Mouse (Mus musculus): ENCODE data around the gene Phkg1.
"Not testable (repeated sequence)": the region's sequence is repeated elsewhere in the genome, so short reads cannot be mapped to it uniquely, and the experiment has no call there.

The Phkg1 gene

DNA sequence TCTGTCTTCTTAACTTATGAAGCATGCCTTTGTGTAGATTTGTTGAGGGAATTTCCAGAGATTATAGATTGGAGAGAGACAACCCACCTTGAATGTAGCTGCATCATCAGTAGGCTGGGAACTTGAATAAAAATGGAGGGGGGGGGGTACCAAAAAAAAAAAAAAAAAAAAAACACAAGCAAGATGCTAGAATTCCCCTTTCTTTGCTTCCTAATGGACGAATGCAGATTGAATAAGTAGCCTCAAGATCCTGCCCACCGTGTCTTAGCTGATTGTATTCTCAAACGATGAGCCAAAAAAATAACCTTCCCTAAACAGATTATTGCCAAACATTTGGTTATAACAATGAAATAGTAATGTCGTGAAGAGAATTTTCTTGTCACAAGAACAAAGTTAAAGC lies 9.4 kb upstream of the Phkg1 start:
- DNase-seq (ENCODE audit: low spot score), result peak; percentile 31

GRCm38 (mm10) chr5:129895198-129896088 lies 2.9 kb downstream of the Phkg1 start, which contains the start of gene Zbed5:
Zbed5 (plus strand) TSS chr5:129895723.
- DNase-seq (ENCODE audit: low spot score), result peak; percentile 99

GRCm38 (mm10) chr5:129890390-129890789 lies 8.0 kb downstream of the Phkg1 start:
- DNase-seq (ENCODE audit: low spot score), result not testable (repeated sequence)

- peak; percentile 99 for DNase-seq (ENCODE audit: low spot score)
Observed at GRCm38 (mm10) chr5:129886911-129887636, 11.3 kb downstream of the Phkg1 start, which contains the start of gene Chchd2. Chchd2 (minus strand) TSS chr5:129887470.

DNA sequence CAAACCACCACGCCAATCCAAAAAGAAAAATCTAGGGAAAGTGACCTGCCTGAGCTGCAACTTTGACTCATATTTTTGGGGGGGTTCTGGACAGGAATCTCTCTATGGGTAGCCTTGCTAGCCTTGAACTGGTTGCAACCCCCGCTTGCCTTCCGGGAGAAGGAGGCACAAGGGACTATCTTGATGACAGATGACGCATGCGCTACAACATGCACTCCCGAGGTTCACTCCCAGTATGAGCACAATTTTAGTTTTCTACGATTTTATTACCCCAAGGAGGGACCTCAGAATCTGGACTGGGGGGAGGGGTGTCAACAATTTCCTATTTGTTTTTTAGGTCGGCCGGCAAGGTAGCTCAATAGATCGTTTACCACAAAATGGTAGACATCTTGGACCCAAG lies 12.1 kb downstream of the Phkg1 start:
- DNase-seq (ENCODE audit: low spot score), result peak; percentile 63

DNA sequence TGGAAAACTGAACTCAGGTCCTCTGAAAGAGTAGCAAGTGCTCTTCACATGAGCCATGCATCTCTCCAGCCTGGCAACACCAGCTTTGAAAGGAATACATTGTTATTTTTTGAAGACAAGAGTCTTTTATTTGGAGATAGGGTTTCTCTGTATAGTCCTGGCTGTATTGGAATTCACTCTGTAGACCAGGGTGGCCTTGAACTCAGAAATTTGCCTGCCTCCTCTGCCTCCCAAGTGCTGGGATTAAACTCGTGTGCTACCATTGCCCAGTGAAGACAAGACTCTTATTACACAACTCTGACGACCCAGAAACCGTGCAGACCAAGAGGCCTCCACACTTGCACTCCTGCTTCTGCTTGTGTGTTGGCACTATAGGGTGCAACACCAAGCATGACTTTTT lies 18.5 kb downstream of the Phkg1 start:
- no peak for DNase-seq (ENCODE audit: low spot score)

DNA sequence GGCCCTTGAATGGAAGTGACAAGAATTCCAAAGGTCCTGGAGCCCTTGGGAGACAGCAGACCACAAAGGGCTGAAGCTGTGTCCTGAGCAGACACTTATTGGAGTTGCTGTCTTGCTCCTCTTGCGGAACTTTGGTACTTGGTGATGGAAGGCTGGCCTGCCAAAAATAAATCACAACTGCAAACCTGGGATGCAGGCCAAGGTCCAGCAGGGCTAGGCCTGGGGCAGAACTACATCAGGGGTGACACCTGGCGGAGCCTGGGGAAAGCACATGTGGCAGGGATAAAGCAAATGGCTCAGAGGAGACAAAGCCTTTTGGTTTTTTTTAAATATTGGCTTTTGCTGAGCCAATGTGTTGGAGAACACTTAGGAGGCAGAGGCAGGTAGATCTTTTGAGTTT lies 19.4 kb downstream of the Phkg1 start:
- peak; percentile 82 for DNase-seq (ENCODE audit: low spot score)

DNA sequence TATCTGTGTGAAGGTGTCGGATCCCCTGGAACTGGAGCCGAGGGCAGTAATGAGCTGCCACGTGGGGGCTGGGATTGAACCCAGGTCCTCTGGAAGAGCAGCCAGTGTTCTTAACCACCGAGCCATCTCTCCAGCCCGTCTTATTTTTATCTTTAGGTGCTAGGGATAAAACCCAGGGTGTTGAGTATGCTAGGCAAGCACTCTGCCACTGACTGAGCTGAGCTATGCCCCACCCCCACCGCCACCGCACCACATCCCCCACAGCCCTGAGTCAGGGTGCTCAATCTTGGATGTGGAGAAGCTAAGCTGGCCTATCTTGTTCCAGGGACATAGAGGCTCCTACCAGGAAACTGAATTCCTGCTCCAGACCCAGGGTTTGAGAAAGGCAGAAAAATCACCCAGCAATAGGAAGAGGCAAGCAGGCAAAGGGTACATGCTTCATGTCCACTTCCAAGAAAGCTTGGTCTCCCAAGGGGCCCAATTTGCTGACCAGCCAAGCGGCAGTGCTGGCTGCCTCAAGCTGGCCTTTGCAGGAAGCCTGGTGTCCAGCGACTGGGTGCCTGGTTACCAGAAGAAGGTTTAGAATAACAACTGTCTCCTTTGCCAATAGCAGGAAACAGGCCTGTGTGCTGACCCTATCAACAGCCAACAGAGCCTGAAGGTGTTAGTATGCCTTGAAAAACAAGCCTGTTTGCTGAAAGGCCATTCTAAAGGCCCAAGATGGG lies 20.5 kb downstream of the Phkg1 start:
- DNase-seq (ENCODE audit: low spot score), result peak; percentile 74

GRCm38 (mm10) chr5:129875098-129875497 lies 23.3 kb downstream of the Phkg1 start:
- DNase-seq (ENCODE audit: low spot score), result no peak

DNA sequence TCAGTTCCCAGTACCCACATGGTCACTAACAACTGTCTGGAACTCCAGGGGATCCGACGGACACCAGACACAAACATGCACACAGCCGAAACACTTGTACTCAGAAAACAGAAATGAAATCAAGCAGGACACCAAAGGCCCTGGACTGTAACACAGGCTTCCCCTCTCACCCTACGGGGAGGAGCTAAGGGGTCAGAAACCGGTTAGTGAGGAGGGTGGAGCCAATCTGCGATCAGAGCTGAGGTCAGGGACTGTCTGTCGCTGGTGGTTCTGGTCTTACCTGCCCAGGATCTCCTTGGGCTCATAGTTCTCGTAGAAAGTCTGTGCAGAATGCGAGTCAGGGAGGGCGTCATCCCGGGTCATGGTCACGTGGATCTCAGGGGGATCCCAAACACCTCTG lies 24.4 kb downstream of the Phkg1 start:
- DNase-seq (ENCODE audit: low spot score), result no peak

GRCm38 (mm10) chr5:129871238-129871637 lies 27.1 kb downstream of the Phkg1 start:
- no peak for DNase-seq (ENCODE audit: low spot score)

DNA sequence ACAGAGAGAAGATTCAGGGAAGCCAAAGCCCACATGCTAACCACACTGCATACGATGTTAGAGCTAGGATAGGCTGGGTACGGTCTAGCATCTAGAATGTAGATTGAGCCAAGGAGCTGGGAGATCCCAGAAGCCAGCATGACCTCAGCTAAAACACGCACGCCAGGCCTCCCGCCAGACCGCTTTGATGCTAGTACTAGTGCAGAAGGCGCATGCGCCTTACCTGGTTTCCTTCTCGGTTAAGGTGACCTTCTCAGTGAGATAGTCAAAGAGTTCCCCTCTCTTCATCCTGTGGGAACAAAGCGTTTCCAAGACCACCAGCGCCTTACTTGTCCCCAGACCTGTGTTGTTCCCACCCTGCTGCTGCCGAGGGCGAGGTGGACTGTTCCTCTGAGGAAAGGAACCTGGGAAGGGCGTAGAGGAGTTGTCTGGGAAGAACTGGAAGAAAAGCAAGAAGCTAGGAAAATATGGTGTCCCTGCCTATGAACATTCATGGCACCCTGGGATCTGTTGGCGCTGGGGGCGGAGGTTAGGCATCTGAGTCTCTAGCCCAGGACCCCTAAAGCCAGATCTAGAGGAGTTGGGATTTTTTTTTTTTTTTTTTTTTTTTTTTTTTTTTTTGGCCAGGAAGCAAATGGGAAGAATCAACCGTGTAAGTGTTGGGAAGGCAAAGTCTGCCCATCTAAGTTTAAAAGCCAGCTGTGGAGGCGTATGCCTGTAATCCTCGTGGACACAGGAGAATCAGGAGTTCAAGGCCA lies 28.9 kb downstream of the Phkg1 start:
- no peak for DNase-seq (ENCODE audit: low spot score)

GRCm38 (mm10) chr5:129865841-129866240 lies 32.5 kb downstream of the Phkg1 start:
- no peak for DNase-seq (ENCODE audit: low spot score)

- no peak for DNase-seq (ENCODE audit: low spot score)
Observed at GRCm38 (mm10) chr5:129864467-129864866, 33.9 kb downstream of the Phkg1 start.

GRCm38 (mm10) chr5:129862325-129862724 lies 36.0 kb downstream of the Phkg1 start:
- no peak for DNase-seq (ENCODE audit: low spot score)

- DNase-seq (ENCODE audit: low spot score), result no peak
Observed at GRCm38 (mm10) chr5:129856414-129856813, 41.9 kb downstream of the Phkg1 start.

GRCm38 (mm10) chr5:129855163-129855562 lies 43.2 kb downstream of the Phkg1 start:
- DNase-seq (ENCODE audit: low spot score), result peak; percentile 56

- no peak for DNase-seq (ENCODE audit: low spot score)
Observed at GRCm38 (mm10) chr5:129847558-129847820, 50.9 kb downstream of the Phkg1 start.

DNA sequence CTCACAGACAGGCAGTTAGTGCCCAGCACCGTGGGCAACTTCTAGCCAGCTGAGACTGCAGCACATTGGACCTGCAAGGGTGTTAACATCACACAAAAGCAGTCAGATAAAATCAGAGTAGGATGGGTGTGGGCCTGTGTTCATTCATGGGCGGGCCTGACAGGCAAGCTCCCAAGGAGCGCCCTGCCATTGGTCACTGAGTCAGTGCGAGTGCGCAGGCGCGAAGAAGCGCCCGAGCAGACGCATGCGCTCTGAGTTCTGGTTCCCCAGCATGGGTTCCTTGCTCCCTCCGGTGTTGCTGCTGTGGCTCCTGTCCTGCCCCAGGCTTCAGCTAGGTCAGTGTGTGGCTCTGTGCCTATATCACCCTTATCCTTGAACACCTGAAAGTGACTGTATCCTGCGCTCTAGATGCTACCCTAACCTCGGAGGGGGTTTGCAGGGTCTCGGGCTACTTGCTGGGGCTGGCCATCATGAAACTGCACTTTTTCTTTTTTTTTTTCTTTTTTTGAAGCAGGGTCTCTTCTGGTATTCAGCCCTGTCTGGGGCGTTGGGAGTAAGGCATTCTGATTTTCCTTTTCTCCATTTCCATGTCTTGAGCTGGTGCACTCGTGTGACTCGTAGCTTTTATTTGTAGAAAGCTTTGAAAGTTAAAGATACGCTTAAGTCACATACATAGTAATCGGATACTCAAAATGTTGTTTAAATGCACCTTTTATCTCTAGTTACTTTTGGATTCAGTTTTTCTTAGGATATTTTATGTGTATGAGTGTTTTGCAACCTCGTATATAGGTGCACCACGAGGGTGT lies 51.4 kb downstream of the Phkg1 start, which contains the start of gene Sumf2:
Gene Sumf2, plus strand, starts transcription at position 235 of the 806 bp plus-strand sequence.
- DNase-seq (ENCODE audit: low spot score), result peak; percentile 93

DNA sequence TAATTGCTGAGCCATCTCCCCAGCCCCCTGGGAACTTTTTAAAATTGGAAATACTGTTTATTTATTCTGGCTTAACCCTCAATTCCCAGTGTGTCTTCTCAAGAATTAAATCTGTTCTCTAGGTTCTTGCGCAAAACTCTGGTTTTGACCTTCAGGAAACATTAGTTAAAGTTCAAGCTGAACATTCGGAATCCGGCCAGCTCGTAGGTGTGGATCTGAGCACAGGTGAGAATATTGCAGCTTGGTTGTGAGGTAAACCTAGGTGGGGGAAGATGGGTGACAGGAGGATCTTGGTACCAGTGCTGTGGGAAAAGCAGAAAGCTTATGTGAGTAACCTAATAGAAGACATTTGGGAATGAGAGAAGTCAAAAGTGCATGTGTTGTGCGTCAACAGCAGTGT lies 53.5 kb downstream of the Phkg1 start:
- DNase-seq (ENCODE audit: low spot score), result no peak

Data from MN1 (cell line).